Mouse (Mus musculus) CH12.LX (cell line): ENCODE measurements at regions not wholly inside any gene's neighbourhood (a gene's known extent, or its start where the extent isn't known, plus 50 kb on each side); places are given as distances from the start of the nearest gene placed in this dataset.

Experiments used
- DNase-seq: peaks from one replicate; pipeline ENCODE4 v3.0.0-alpha.2; 2013; ENCODE audit errors: extremely low read depth
- H3K27ac ChIP-seq: 2 replicates; pipeline ENCODE4 v1.5.1; 2012; ENCODE audit warnings: low read depth, mild to moderate bottlenecking, control low read depth, moderate library complexity; ENCODE audit not compliant: insufficient read depth
- H3K27me3 ChIP-seq: replicated peaks from 2 replicates; pipeline ENCODE3; 2012; ENCODE audit warnings: inconsistent platforms
- H3K36me3 ChIP-seq, 2 experiments: replicated peaks in 1 of 2; 2 replicates each; pipeline versions ENCODE3 to v1.6.1; 2012; ENCODE audit warnings: inconsistent platforms in 1 of 2, low read length in 1 of 2, mild to moderate bottlenecking in 1 of 2, mixed read lengths in 1 of 2, moderate library complexity in 1 of 2; ENCODE audit not compliant: control insufficient read depth in 1 of 2, insufficient read depth in 1 of 2
- H3K4me1 ChIP-seq, 2 experiments: 2 replicates each; pipeline ENCODE4 v1.6.1; 2012; ENCODE audit warnings: inconsistent platforms in 1 of 2, moderate library complexity in 1 of 2; ENCODE audit not compliant: insufficient read depth in 2 of 2, control insufficient read depth in 1 of 2
- H3K4me2 ChIP-seq: 2 replicates; pipeline ENCODE4 v1.6.1; 2012; ENCODE audit warnings: low read depth, mild to moderate bottlenecking, control low read depth; ENCODE audit not compliant: poor library complexity, insufficient read depth, severe bottlenecking
- H3K4me3 ChIP-seq, 3 experiments: fragments of 150-350 bp in 1 of 3; sonication (generic) in 1 of 3; replicated peaks in 1 of 3; 2 replicates each; pipeline versions ENCODE3 to v1.5.1; 2011 to 2012; ENCODE audit warnings: low read depth in 2 of 3, low read length in 2 of 3, mild to moderate bottlenecking in 2 of 3, moderate library complexity in 2 of 3, control low read depth in 1 of 3, improper control_type of control experiment in 1 of 3, inconsistent platforms in 1 of 3, mixed read lengths in 1 of 3; ENCODE audit not compliant: poor library complexity in 1 of 3
- H3K79me2 ChIP-seq: replicated peaks from 2 replicates; pipeline ENCODE4 v1.6.1; 2012; ENCODE audit warnings: mild to moderate bottlenecking, moderate library complexity; ENCODE audit not compliant: control insufficient read depth, poor library complexity, insufficient read depth, severe bottlenecking; ENCODE audit errors: extremely low read depth
- H3K9ac ChIP-seq: 2 replicates; pipeline ENCODE4 v1.6.1; 2012; ENCODE audit warnings: low read depth, mild to moderate bottlenecking, control low read depth, moderate library complexity; ENCODE audit not compliant: insufficient read depth
- H3K9me3 ChIP-seq: replicated peaks from 2 replicates; pipeline ENCODE3; 2012; ENCODE audit warnings: low read length, inconsistent platforms, mixed read lengths
- CHD1 ChIP-seq: IDR thresholded peaks from 2 replicates; pipeline ENCODE4 v1.6.1; 2012; ENCODE audit warnings: low read depth, low read length, improper control_type of control experiment, inconsistent platforms
- CHD2 ChIP-seq: IDR thresholded peaks from 2 replicates; pipeline ENCODE4 v1.6.1; 2011; ENCODE audit warnings: low read length, improper control_type of control experiment
- CTCF ChIP-seq, 2 experiments: IDR thresholded peaks in 1 of 2; conservative IDR thresholded peaks in 1 of 2; 2 replicates each; pipeline ENCODE4 v1.5.1; 2011 to 2012; ENCODE audit warnings: low read depth in 2 of 2, low read length in 2 of 2, improper control_type of control experiment in 1 of 2, inconsistent platforms in 1 of 2, mild to moderate bottlenecking in 1 of 2, moderate library complexity in 1 of 2
- EP300 ChIP-seq: IDR thresholded peaks from 2 replicates; pipeline ENCODE4 v1.6.1; 2011; ENCODE audit warnings: low read length, improper control_type of control experiment
- ETS1 ChIP-seq: conservative IDR thresholded peaks from 2 replicates; pipeline ENCODE4 v1.6.1; 2012; ENCODE audit warnings: low read depth, mild to moderate bottlenecking, inconsistent platforms, low read length, improper control_type of control experiment, moderate library complexity
- GABPA ChIP-seq: IDR thresholded peaks from 2 replicates; pipeline ENCODE4 v1.6.1; 2012; ENCODE audit warnings: low read depth, low read length, improper control_type of control experiment, inconsistent platforms; ENCODE audit not compliant: insufficient replicate concordance
- HCFC1 ChIP-seq: IDR thresholded peaks from 2 replicates; pipeline ENCODE4 v1.6.1; 2012; ENCODE audit warnings: low read depth, mild to moderate bottlenecking, inconsistent platforms, low read length, improper control_type of control experiment
- IRF4 ChIP-seq: IDR thresholded peaks from 2 replicates; pipeline ENCODE4 v1.6.1; 2014; ENCODE audit warnings: low read depth, mild to moderate bottlenecking, inconsistent platforms, low read length, improper control_type of control experiment
- JUN ChIP-seq: IDR thresholded peaks from 2 replicates; pipeline ENCODE4 v1.6.1; 2011; ENCODE audit warnings: low read depth, mild to moderate bottlenecking, low read length, improper control_type of control experiment, moderate library complexity; ENCODE audit not compliant: insufficient read depth
- JUND ChIP-seq: conservative IDR thresholded peaks from 2 replicates; pipeline ENCODE4 v1.6.1; 2011; ENCODE audit warnings: low read depth, low read length, improper control_type of control experiment
- KAT2A ChIP-seq: IDR thresholded peaks from 2 replicates; pipeline ENCODE4 v1.6.1; 2012; ENCODE audit warnings: low read length, improper control_type of control experiment, inconsistent platforms; ENCODE audit not compliant: insufficient replicate concordance
- MAFK ChIP-seq: IDR thresholded peaks from 2 replicates; pipeline ENCODE4 v1.6.1; 2011; ENCODE audit warnings: low read length, improper control_type of control experiment; ENCODE audit not compliant: insufficient replicate concordance
- MAX ChIP-seq: IDR thresholded peaks from 2 replicates; pipeline ENCODE4 v1.6.1; 2011; ENCODE audit warnings: low read length, improper control_type of control experiment
- MAZ ChIP-seq: IDR thresholded peaks from 2 replicates; pipeline ENCODE4 v1.6.1; 2012; ENCODE audit warnings: low read depth, mild to moderate bottlenecking, inconsistent platforms, low read length, improper control_type of control experiment, moderate library complexity
- MXI1 ChIP-seq: IDR thresholded peaks from 2 replicates; pipeline ENCODE4 v1.6.1; 2011; ENCODE audit warnings: mild to moderate bottlenecking, low read depth, low read length, improper control_type of control experiment
- NELFE ChIP-seq: IDR thresholded peaks from 2 replicates; pipeline ENCODE4 v1.6.1; 2011; ENCODE audit warnings: low read depth, low read length, improper control_type of control experiment
- POLR2A ChIP-seq: IDR thresholded peaks from 2 replicates; pipeline ENCODE4 v1.6.1; 2011; ENCODE audit warnings: low read depth, mild to moderate bottlenecking, improper control_type of control experiment, low read length
- POLR2AphosphoS2 ChIP-seq: IDR thresholded peaks from 2 replicates; pipeline ENCODE4 v1.6.1; 2011; ENCODE audit warnings: low read depth, low read length, improper control_type of control experiment
- SIN3A ChIP-seq: IDR thresholded peaks from 2 replicates; pipeline ENCODE4 v1.6.1; 2012; ENCODE audit warnings: low read length, improper control_type of control experiment, inconsistent platforms
- SMC3 ChIP-seq: IDR thresholded peaks from 2 replicates; pipeline ENCODE4 v1.6.1; 2011; ENCODE audit warnings: low read depth, low read length, improper control_type of control experiment
- TBP ChIP-seq: conservative IDR thresholded peaks from 2 replicates; pipeline ENCODE4 v1.6.1; 2011; ENCODE audit warnings: low read depth, low read length, improper control_type of control experiment
- TCF12 ChIP-seq: IDR thresholded peaks from 2 replicates; pipeline ENCODE4 v1.6.1; 2014; ENCODE audit warnings: low read depth, mild to moderate bottlenecking, inconsistent platforms, low read length, improper control_type of control experiment
- UBTF ChIP-seq: IDR thresholded peaks from 2 replicates; pipeline ENCODE4 v1.6.1; 2012; ENCODE audit warnings: low read depth, mild to moderate bottlenecking, inconsistent platforms, low read length, improper control_type of control experiment, moderate library complexity
- USF1 ChIP-seq: IDR thresholded peaks from 2 replicates; pipeline ENCODE4 v1.6.1; 2014; ENCODE audit warnings: low read depth, mild to moderate bottlenecking, inconsistent platforms, low read length, improper control_type of control experiment
- ZC3H11A ChIP-seq: IDR thresholded peaks from 2 replicates; pipeline ENCODE4 v1.6.1; 2012; ENCODE audit warnings: low read depth, mild to moderate bottlenecking, inconsistent platforms, low read length, improper control_type of control experiment
- ZKSCAN1 ChIP-seq: IDR thresholded peaks from 2 replicates; pipeline ENCODE4 v1.6.1; 2012; ENCODE audit warnings: low read depth, inconsistent platforms, low read length, improper control_type of control experiment, borderline replicate concordance
- dilution Hi-C: fragments of 300-500 bp; cut with MboI; formaldehyde crosslinking; loops from 2 replicates; pipeline ENCODE4 v1.14.3; 2020; ENCODE audit warnings: low sequenced_read_pairs; ENCODE audit not compliant: extremely low pct_unique_long_range_greater_than_20kb, extremely low pct_ligation_motif_present
- in situ Hi-C: fragments of 300-500 bp; cut with MboI; formaldehyde crosslinking; loops from 3 replicates; pipeline ENCODE4 v1.14.3; 2019; ENCODE audit warnings: low sequenced_read_pairs, low pct_ligation_motif_present, low pct_unique_long_range_greater_than_20kb, mixed read lengths

GRCm38 (mm10) chr16:90629121-90629930 is 97.9 kb downstream of the Mis18a start:
- Histone ChIP-seq H3K9ac (no peak overlapping the region), H3K4me3 (no peak overlapping the region), H3K4me1 (no peaks in the 10 kb centered on the region), H3K27ac (no peak overlapping the region), H3K36me3 (no peaks in the 10 kb centered on the region), H3K4me2 (no peak overlapping the region), H3K79me2 (no peaks in the 10 kb centered on the region), H3K27me3 (peaks cover 25% of the 10 kb centered on the region), H3K9me3 (peaks cover 22% of the 10 kb centered on the region)
- dilution Hi-C loops, result no loop called here
- TF ChIP-seq TCF12 (no peak), UBTF (no peak), NELFE (no peak), SIN3A (no peak), MAZ (no peak), ZKSCAN1 (no peak), MAX (no peak), MXI1 (no peak), CHD2 (no peak), KAT2A (no peak), ETS1 (no peak), IRF4 (no peak), MAFK (no peak), TBP (no peak), GABPA (no peak), CTCF (conservative IDR thresholded peaks at IDR 0.05 in 1 of 2, IDR thresholded peaks at IDR 0.05 in 1 of 2; ENCODE audit: low read depth in 2 of 2, low read length in 2 of 2) (no peak), SMC3 (no peak), HCFC1 (no peak), ZC3H11A (no peak)
- TF ChIP-seq, all 38 proteins: peak for 0
- DNase-seq, result no peak
- in situ Hi-C loops, result no loop called here

DNA sequence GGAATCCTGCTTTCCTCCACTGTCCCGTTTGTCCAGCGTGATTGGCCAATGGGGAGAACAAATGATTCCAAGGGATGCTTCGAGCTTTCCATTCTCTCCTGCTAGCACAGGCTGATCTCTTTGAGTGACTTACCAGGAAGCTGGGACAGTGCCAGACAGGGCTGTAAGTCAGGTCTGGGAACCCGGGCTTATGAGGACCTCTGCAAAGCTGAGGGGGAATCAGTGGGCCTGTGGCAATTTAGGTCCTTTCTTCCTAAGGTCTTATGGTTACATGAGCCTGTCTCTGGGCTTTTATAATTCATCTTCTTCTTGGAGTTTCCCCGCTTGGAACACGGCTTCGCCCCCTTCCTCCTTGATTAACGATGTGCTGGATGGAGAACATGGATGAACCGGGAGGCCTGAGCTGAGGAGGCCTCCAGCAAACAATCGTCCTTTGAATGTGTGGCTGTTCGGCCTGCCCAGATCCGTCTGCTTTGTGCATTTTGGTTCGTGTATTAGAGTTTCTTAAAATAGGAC is 98.5 kb downstream of the Mis18a start:
- in situ Hi-C loops (no loop called here), dilution Hi-C loops (no loop called here)
- Histone ChIP-seq H3K79me2 (no peaks in the 10 kb centered on the region), H3K27me3 (peaks cover 22% of the 10 kb centered on the region), H3K9me3 (peaks cover 24% of the 10 kb centered on the region), H3K4me2 (no peak overlapping the region), H3K27ac (no peak overlapping the region), H3K4me1 (no peaks in the 10 kb centered on the region), H3K4me3 (no peak overlapping the region), H3K9ac (no peak overlapping the region), H3K36me3 (no peaks in the 10 kb centered on the region)
- DNase-seq, result no peak
- TF ChIP-seq IRF4, result no peak
- TF ChIP-seq CHD1, result no peak
- TF ChIP-seq GABPA, result no peak
- no peak for TF ChIP-seq UBTF
- no peak for TF ChIP-seq MXI1
- no peak for TF ChIP-seq JUND
- TF ChIP-seq JUN, result no peak
- TF ChIP-seq MAX, result no peak
- no peak for TF ChIP-seq ZKSCAN1
- TF ChIP-seq USF1, result no peak
- TF ChIP-seq EP300, result no peak
- TF ChIP-seq NELFE, result no peak
- no peak for TF ChIP-seq POLR2A
- TF ChIP-seq POLR2AphosphoS2, result no peak
